Mouse (Mus musculus) kidney, postnatal 36 days (tissue): ENCODE results near the gene Tmem150a.

Source experiments
- DNase-seq, 2 experiments: peaks; one replicate each; pipeline ENCODE4 v3.0.0; 2021 to 2022; ENCODE audit warnings: mixed read lengths in 2 of 2

Tmem150a gene

GRCm38 (mm10) chr6:72352636-72353405 lies 2.4 kb upstream of the Tmem150a start:
- DNase-seq, result peak; percentile 48 to 69

- no peak for DNase-seq
These were observed 1.2 kb upstream of the Tmem150a start for GRCm38 (mm10) chr6:72354025-72354424.

GRCm38 (mm10) chr6:72356001-72356532 lies 820 bp downstream of the Tmem150a start:
- DNase-seq, result peak; percentile 64 to 70

GRCm38 (mm10) chr6:72357164-72358079 lies 2.2 kb downstream of the Tmem150a start:
- peak; percentile 35 to 54 for DNase-seq

- DNase-seq, result no peak
These were observed 3.0 kb downstream of the Tmem150a start for GRCm38 (mm10) chr6:72358086-72358764.

GRCm38 (mm10) chr6:72359343-72359742 lies 4.1 kb downstream of the Tmem150a start:
- peak in 1 of 2 experiments; percentile 36 for DNase-seq

GRCm38 (mm10) chr6:72359891-72360598 lies 4.8 kb downstream of the Tmem150a start:
- peak; percentile 62 to 75 for DNase-seq

- DNase-seq, result peak; percentile 79 to 80
These were observed 5.3 kb downstream of the Tmem150a start for GRCm38 (mm10) chr6:72360599-72360935.

- peak in 1 of 2 experiments; percentile 39 for DNase-seq
These were observed 5.9 kb downstream of the Tmem150a start for GRCm38 (mm10) chr6:72361121-72361551.

- peak; percentile 94 to 98 for DNase-seq
These were observed 7.1 kb downstream of the Tmem150a start for GRCm38 (mm10) chr6:72362132-72363028.

- DNase-seq, result peak in 1 of 2 experiments; percentile 54
These were observed 8.8 kb downstream of the Tmem150a start for GRCm38 (mm10) chr6:72364009-72364408.

- DNase-seq, result peak; percentile 43 to 59
These were observed 9.7 kb downstream of the Tmem150a start for GRCm38 (mm10) chr6:72364985-72365384.

- DNase-seq, result no peak
These were observed 11.1 kb downstream of the Tmem150a start for GRCm38 (mm10) chr6:72366304-72366703.

- DNase-seq, result no peak
These were observed 11.7 kb downstream of the Tmem150a start, which contains the start of gene Rnf181 for GRCm38 (mm10) chr6:72366844-72367443. Rnf181 (minus strand) TSS chr6:72366956.

GRCm38 (mm10) chr6:72367460-72367974 lies 12.3 kb downstream of the Tmem150a start:
- no peak for DNase-seq

- DNase-seq, result no peak
These were observed 14.3 kb downstream of the Tmem150a start for GRCm38 (mm10) chr6:72369557-72369956.

- DNase-seq, result peak in 1 of 2 experiments; percentile 39
These were observed 14.8 kb downstream of the Tmem150a start for GRCm38 (mm10) chr6:72370091-72370490.

- DNase-seq, result peak; percentile 62 to 77
These were observed 15.9 kb downstream of the Tmem150a start for GRCm38 (mm10) chr6:72371147-72371546.

- DNase-seq, result no peak
These were observed 16.3 kb downstream of the Tmem150a start for GRCm38 (mm10) chr6:72371571-72371970.

GRCm38 (mm10) chr6:72373184-72373583 lies 17.9 kb downstream of the Tmem150a start:
- peak; percentile 59 to 76 for DNase-seq
